Mouse (Mus musculus) G1E-ER4 (cell line): ENCODE data around the gene Grb2. TPM values are rescaled to one million over a fixed set of nuclear protein-coding genes. Genes with fewer than 3 reads are reported as not detected.

Source experiments
- GATA1 ChIP-seq: IDR thresholded peaks from one replicate; pipeline ENCODE4 v1.8.0; 2012; ENCODE audit warnings: low read length, inconsistent platforms
- polyA plus RNA-seq: library from polyadenylated mRNA; stranded (reverse); fragments of >175 nt; gene quantifications from 2 replicates; pipeline ENCODE4 v1.2.3, GENCODE M21; 2012

Grb2 gene
- polyA plus RNA-seq, 1 experiment: 209 TPM

DNA sequence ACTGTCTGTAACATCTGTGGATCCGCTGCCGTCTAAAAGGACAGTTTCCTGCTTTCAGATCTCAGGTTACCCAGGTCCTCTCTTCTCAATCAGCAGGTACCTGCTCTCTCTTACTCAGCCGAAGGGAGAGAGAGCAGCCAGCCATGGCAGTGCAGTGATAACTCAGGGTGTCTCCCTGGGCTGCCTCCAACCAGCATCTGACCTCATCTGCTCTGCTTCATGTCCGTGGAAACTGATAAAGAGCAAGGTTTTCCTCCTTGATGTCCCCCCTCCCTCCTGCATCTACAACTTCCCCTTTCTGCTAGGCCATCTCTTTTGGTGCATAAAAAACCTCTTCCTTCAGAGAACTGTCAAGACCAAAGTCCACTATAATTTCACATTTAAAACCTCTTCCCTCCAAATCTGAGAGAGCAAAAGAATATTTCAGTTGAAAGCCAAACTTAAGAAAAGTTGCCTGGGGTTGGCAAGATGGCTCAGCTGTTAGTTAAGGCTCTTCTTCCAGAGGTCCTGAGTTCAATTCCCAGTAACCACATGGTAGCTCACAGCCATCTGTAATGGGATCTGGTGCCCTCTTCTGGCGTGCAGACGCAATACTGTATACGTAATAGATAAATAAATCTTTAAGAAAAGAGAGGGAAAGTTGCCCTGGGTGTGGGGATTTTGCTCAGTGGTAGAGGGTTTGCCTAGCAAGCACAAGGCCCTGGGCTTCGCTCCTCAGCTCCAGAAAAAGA, 9.4 kb upstream of the Grb2 start:
- peak; percentile 91 for TF ChIP-seq GATA1

- no peak for TF ChIP-seq GATA1
Measured at GRCm38 (mm10) chr11:115716410-115717338, 8.3 kb upstream of the Grb2 start.

- no peak for TF ChIP-seq GATA1
Measured at GRCm38 (mm10) chr11:115714491-115714890, 6.1 kb upstream of the Grb2 start.

DNA sequence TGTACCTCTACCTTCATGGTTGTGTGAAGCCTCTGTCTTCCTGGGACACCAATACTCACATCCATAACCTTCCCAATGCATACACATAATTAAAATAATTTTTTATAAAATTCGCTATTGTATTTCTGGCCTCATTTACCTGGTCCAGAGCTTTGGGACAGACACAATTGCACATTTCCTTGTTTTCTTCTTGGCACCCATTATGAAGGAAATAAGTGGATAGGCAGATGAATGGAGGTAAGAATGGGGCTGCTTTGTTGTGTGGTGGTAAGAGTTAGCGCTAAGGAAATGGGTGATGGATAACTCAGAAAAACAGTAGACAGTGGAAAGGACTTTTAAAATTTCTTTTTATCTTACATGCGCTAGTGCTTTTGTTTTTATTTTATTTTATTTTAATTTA, 5.0 kb upstream of the Grb2 start:
- no peak for TF ChIP-seq GATA1

DNA sequence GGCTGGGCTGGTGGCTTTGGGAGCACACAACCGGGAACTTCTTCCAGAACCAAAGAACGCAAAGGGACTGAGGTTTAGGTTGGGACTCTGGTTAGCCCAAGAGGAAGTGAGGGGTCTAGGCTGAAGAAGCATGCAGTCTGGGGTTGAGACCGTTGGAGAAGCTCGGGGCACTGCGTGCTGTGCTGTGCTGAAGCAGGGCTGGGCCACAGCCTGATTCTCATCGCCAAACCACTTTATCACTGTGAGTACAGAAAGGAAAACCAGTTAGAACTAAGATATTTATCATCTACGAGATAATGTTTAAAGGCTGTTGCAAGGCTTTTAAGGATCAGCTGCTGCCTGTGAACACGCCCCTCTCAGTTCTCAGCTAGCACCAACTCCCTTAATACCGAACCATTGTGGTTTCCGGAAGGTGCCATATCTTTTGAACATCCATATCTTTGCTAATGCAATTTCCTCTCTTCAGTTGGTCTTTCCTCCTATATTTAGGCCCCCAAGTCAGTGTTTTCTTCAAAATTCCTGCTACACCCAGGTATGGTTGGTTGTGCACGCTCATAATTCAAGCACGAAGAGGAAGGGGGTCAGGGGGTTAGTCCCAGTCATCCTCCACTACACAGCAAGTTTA, 4.4 kb upstream of the Grb2 start:
- TF ChIP-seq GATA1: peak; percentile 94

GRCm38 (mm10) chr11:115712268-115712667, 3.9 kb upstream of the Grb2 start:
- no peak for TF ChIP-seq GATA1

GRCm38 (mm10) chr11:115711133-115711532, 2.7 kb upstream of the Grb2 start:
- no peak for TF ChIP-seq GATA1

DNA sequence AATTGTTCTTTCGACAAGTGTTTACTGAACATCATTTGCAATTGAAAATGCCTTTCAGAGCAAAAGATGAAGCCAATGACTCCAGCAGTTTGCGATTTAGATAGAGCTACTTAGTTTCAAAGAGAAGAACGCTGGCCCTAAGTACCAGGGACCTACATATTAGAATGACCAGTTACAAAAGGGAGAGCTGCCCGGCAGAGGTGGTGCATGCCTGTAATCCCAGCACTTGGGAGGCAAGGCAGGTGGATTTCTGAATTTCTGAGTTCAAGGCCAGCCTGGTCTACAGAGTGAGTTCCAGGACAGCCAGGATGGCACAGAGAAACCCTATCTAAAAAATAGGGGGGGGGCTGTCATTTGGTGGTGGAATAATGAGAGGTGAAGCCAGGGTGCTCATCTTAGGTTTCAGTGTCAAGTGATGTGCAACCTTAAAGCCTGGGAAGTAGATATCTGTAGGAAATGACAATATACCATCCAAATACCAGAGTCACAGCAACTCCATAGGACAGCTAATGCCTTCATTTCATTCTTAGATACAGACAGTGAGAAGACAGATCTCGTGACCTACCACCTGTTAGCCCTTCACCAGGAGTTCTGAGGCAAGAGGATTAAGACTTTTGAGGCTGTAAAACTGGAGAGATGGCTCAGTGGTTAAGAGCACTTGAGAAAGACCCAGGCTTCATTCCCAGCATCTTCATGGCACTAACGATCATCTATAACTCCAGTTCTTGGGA, 1.6 kb upstream of the Grb2 start:
- TF ChIP-seq GATA1: no peak

- no peak for TF ChIP-seq GATA1
Measured at GRCm38 (mm10) chr11:115708956-115709828, 795 bp upstream of the Grb2 start.

- no peak for TF ChIP-seq GATA1
Measured at GRCm38 (mm10) chr11:115707313-115708208, 836 bp downstream of the Grb2 start.

GRCm38 (mm10) chr11:115706584-115706983, 1.8 kb downstream of the Grb2 start:
- TF ChIP-seq GATA1: no peak

- no peak for TF ChIP-seq GATA1
Measured at GRCm38 (mm10) chr11:115705561-115705960, 2.8 kb downstream of the Grb2 start.

GRCm38 (mm10) chr11:115704648-115705047, 3.7 kb downstream of the Grb2 start:
- TF ChIP-seq GATA1: no peak
